Comparison of ENCODE assay signal across 17 mouse cellular contexts in the genomic region with DNA sequence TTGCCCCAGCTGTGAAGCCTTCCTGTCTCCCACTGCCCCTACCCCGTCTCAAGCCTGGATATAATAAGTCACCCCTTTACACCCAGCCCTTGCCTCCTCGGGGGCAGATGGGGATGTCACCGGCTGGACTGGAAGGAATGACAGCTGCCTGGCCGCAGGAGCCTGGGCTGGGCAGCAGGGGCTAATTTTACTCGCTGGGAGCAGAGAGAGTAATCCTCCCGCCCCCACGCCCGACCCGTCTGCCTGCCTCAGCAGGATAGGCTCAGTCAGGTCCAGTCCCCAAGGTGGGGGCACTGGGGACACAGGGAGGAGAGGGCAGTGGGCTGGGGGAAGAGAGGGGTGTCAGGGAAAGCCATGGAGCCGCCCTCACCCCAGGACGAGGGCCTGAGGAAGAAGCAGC. TPM values are rescaled to one million over a fixed set of nuclear protein-coding genes. Genes with fewer than 3 reads are reported as not detected.
A peak's percentile ranks its signal among the peaks of the same experiment; 100 is the strongest.
DNase-seq lines count a peak whose midpoint lies in the region; ATAC-seq and TF ChIP-seq lines count a peak whose summit lies in the region.
"Had no signal": no experiment of that assay in that cellular context is flagged by ENCODE, and none has a peak within 500 bp of the region (broad histone marks: within the 10 kb centered on the region; RNA-seq: fewer than 3 reads in every experiment).

A gene (plus strand): TSS at position 204 of the 400 bp plus-strand sequence.

- TF ChIP-seq CTCF in gastrocnemius, adult 2 months (IDR thresholded peaks at IDR 0.05): no peak

- no peak within 1 kb of the TSS for H3K4me2 ChIP-seq in midbrain, embryonic 16.5 days (ENCODE audit: low read length)
- H3K4me2 ChIP-seq in limb, embryonic 15.5 days: no peak within 1 kb of the TSS

- intact Hi-C loops in heart, postnatal 25 days (cut with DNase I): loop anchor here (5.0 to 10.0 kb wide), 2 partner anchors 160 to 402 kb away; a partner anchor contains a TSS
- intact Hi-C loops in gastrocnemius, adult 2 months (cut with DNase I): no loop called here

- H3K9me3 ChIP-seq in midbrain, embryonic 10.5 days (replicated peaks): no peaks in the 10 kb centered on the region
- H3K9me3 ChIP-seq in midbrain, embryonic 16.5 days (replicated peaks; ENCODE audit: control insufficient read depth, low read length, poor library complexity, severe bottlenecking): no peaks in the 10 kb centered on the region
- no peaks in the 10 kb centered on the region for H3K9me3 ChIP-seq in limb, embryonic 15.5 days
- H3K9me3 ChIP-seq: forebrain, embryonic 10.5 days; liver, embryonic 13.5 days had no signal

- no peaks in the 10 kb centered on the region for H3K36me3 ChIP-seq in midbrain, embryonic 10.5 days
- no peaks in the 10 kb centered on the region for H3K36me3 ChIP-seq in midbrain, embryonic 16.5 days (ENCODE audit: control insufficient read depth, insufficient read depth, low read length)
- H3K36me3 ChIP-seq in limb, embryonic 15.5 days: no peaks in the 10 kb centered on the region
- H3K36me3 ChIP-seq: forebrain, embryonic 10.5 days; liver, embryonic 13.5 days had no signal

- H3K27ac ChIP-seq in midbrain, embryonic 10.5 days (replicated peaks): 0 out of 2 replicates have a peak within 1 kb of the TSS, but pooled peaks have one; percentile 4
- no peak within 1 kb of the TSS for H3K27ac ChIP-seq in midbrain, embryonic 16.5 days (ENCODE audit: low read length)
- peak within 1 kb of the TSS; percentile 95 for H3K27ac ChIP-seq in gastrocnemius, adult 2 months
- H3K27ac ChIP-seq in limb, embryonic 15.5 days: no peak within 1 kb of the TSS; the same call in 1 of the 2 replicates
- H3K27ac ChIP-seq: liver, embryonic 13.5 days had no signal

- peaks cover 47% of the 10 kb centered on the region for H3K4me1 ChIP-seq in midbrain, embryonic 10.5 days
- peaks cover 13% of the 10 kb centered on the region for H3K4me1 ChIP-seq in midbrain, embryonic 16.5 days (ENCODE audit: control insufficient read depth, insufficient read depth, low read length)
- H3K4me1 ChIP-seq in limb, embryonic 15.5 days: peaks cover 10% of the 10 kb centered on the region

- no peak for ATAC-seq in midbrain, embryonic 16.5 days
- ATAC-seq in limb, embryonic 15.5 days (ENCODE audit: insufficient number of reproducible peaks, low FRiP score, low TSS enrichment, low read depth): peak; percentile 46; the same call in 1 of the 2 replicates
- ATAC-seq: CD4-positive, CD25-positive, alpha-beta regulatory T cell, adult 4 months; inflammation-experienced regulatory T-cells, adult 6 months had no signal

- H3K27me3 ChIP-seq in midbrain, embryonic 10.5 days (ENCODE audit: low read depth, poor library complexity, severe bottlenecking): peaks cover 67% of the 10 kb centered on the region
- H3K27me3 ChIP-seq in midbrain, embryonic 16.5 days (ENCODE audit: control insufficient read depth, insufficient read depth, low read depth, low read length): peaks cover 13% of the 10 kb centered on the region
- peaks cover 44% of the 10 kb centered on the region for H3K27me3 ChIP-seq in limb, embryonic 15.5 days

- H3K4me3 ChIP-seq in midbrain, embryonic 10.5 days: 0 out of 2 replicates have a peak within 1 kb of the TSS, but pooled peaks have one; percentile 49
- H3K4me3 ChIP-seq in midbrain, embryonic 16.5 days (ENCODE audit: low read depth, low read length): no peak within 1 kb of the TSS
- H3K4me3 ChIP-seq in gastrocnemius, adult 2 months: peak within 1 kb of the TSS; percentile 82
- no peak within 1 kb of the TSS for H3K4me3 ChIP-seq in limb, embryonic 15.5 days

- DNase-seq in heart, postnatal 4 days: peak; percentile 17
- DNase-seq in heart, postnatal 25 days (ENCODE audit: low spot score): no peak
- no peak for DNase-seq in midbrain, embryonic 10.5 days (ENCODE audit: low spot score)
- peak; percentile 92 for DNase-seq in gastrocnemius, adult 2 months
- no peak for DNase-seq in layer of hippocampus, adult 9-10 months (ENCODE audit: low spot score)
- DNase-seq: cerebellum, adult 18-20 months; kidney, postnatal 14 days; liver, embryonic 13.5 days; lung, postnatal 10 days; right cerebral cortex, postnatal 14 days; thymus, postnatal 25 days had no signal

- 22% methylated on average over 11 of the region's 11 CpGs for WGBS in midbrain, embryonic 10.5 days
- 35% methylated on average over 11 of the region's 11 CpGs for WGBS in midbrain, embryonic 16.5 days
- 45% methylated on average over 11 of the region's 11 CpGs for WGBS in limb, embryonic 15.5 days

- no peak within 1 kb of the TSS for H3K9ac ChIP-seq in midbrain, embryonic 16.5 days (ENCODE audit: low read depth, low read length)
- no peak within 1 kb of the TSS for H3K9ac ChIP-seq in limb, embryonic 15.5 days
- H3K9ac ChIP-seq: liver, embryonic 13.5 days had no signal

RNA-seq across cellular contexts. Expression of the gene that starts here (rescaled TPM):
- 1 to 10 TPM; 1.2 to 1.8 TPM for total RNA-seq in heart, postnatal 4 days (2021)
- 1 to 10 TPM; 3.6 to 3.7 TPM for total RNA-seq in heart, postnatal 25 days (2021)
- polyA plus RNA-seq in midbrain, embryonic 10.5 days (2016; fragmentation: Nextera tagmentation; extraction: Ambion mirVana): 0.14 TPM in 1 of 2 replicates, not detected in the other
- 0.39 and 1.3 TPM in 2 replicates for polyA plus RNA-seq in midbrain, embryonic 16.5 days (2015; fragmentation: Nextera tagmentation; extraction: Ambion mirVana)
- 100 to 1,000 TPM; 779 to 840 TPM for total RNA-seq in gastrocnemius, adult 2 months (2021)
- polyA plus RNA-seq in limb, embryonic 15.5 days (2015; fragmentation: Nextera tagmentation; extraction: Ambion mirVana): 5.2 and 11.0 TPM in 2 replicates
- total RNA-seq: neutrophil, adult 5-6 weeks had no signal
- polyA plus RNA-seq: forebrain, embryonic 10.5 days had no signal

Comparison
In these comparisons a context has a peak if more than half of its experiments do, and no peak if none do; other contexts are left out.
1. RNA of the gene that starts here (total RNA-seq): 779 to 840 TPM in gastrocnemius, adult 2 months; 3.6 to 3.7 TPM in heart, postnatal 25 days and 1.2 to 1.8 TPM in heart, postnatal 4 days; every median in the first group is over 100 times any median in the second.
2. DNase-seq: peak in heart, postnatal 4 days (single experiment) and gastrocnemius, adult 2 months (single experiment); none in heart, postnatal 25 days (single experiment), midbrain, embryonic 10.5 days (single experiment) and layer of hippocampus, adult 9-10 months (single experiment).
3. H3K27ac ChIP-seq: peak in midbrain, embryonic 10.5 days (single experiment) and gastrocnemius, adult 2 months (single experiment); none in midbrain, embryonic 16.5 days (single experiment) and limb, embryonic 15.5 days (single experiment).
4. H3K4me3 ChIP-seq: peak in midbrain, embryonic 10.5 days (single experiment) and gastrocnemius, adult 2 months (single experiment); none in midbrain, embryonic 16.5 days (single experiment) and limb, embryonic 15.5 days (single experiment).